Mouse (Mus musculus) common myeloid progenitor, adult 5-6 weeks (primary cell): ENCODE results near the gene Rora. TPM values are rescaled to one million over a fixed set of nuclear protein-coding genes. Genes with fewer than 3 reads are reported as not detected.

Source experiments
- ATAC-seq: replicated peaks from 2 replicates; pipeline ENCODE4 v1.8.0; 2016; ENCODE audit warnings: low read depth, mild to moderate bottlenecking, moderate TSS enrichment, inconsistent platforms; ENCODE audit not compliant: poor library complexity, severe bottlenecking
- total RNA-seq: library from RNA; stranded (forward); fragments of 200-1000, 187-1606 nt; gene quantifications from 2 replicates; pipeline ENCODE4 v1.2.3, GENCODE M21; 2017

Rora gene
- total RNA-seq, 1 experiment from 2014 or later: 1.1 TPM

- peak; percentile 78 for ATAC-seq
Observed at GRCm38 (mm10) chr9:68933159-68933558, 279.6 kb downstream of the Rora start.

GRCm38 (mm10) chr9:68934238-68934637 lies 280.7 kb downstream of the Rora start:
- no peak for ATAC-seq

DNA sequence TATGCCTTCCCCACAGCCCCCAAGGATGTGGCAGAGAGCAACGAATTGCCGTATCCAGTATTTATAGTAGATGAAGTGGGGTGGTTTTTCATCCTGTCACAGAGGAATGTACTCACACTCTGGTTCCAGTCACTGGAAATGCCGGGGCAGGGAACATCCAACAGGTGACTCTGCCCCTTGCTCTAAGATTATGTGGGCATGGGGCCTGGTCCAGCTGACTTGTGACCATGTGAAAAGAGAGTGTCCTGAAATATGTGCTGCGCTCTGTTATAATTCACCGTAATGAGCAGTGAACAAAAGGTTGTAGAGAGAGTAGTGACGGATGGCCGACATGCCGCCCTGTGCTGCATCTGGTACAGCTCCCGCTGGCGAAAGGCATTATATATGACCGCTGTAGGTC lies 282.0 kb downstream of the Rora start:
- ATAC-seq: no peak

- no peak for ATAC-seq
Observed at GRCm38 (mm10) chr9:68941037-68941436, 287.5 kb downstream of the Rora start.

- peak; percentile 83 for ATAC-seq
Observed at GRCm38 (mm10) chr9:68942595-68943011, 289.0 kb downstream of the Rora start.

DNA sequence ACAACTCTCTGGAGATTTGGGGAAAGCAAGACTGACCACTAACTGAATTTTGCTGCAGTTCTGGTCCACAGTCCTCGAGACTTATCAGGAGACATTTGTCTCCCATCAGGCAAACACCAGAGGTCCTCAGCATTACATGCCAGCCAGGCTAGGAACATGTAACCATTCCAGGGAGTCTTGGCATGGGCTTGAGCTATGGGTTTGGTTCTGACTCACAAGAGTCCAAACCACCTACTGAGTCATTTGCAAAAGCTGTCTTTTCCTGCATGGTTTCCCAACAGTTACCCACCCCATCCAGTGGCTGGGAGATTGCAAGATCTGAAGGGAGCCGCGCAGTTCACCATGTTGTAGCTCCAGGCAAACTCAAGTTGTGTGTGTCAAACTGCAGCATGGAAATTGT lies 290.4 kb downstream of the Rora start:
- no peak for ATAC-seq

DNA sequence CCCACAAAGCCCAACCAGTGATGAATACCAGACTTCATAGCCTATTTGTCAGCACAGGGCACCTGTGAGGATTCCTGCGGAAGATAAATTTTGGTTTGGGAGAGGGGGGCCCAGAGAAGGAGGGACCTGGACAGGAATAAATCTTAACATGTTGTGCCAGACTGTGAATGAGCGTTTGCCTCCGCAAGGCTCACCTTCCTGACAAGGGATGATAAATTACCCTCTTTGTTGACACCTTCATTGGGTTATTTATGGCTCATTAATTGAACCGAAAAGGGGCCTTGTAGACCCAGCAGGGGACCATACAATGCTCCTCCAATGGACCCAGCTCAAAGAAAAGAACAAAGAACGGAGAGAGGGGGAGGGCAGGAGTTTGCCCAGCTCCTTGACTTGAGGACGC lies 294.1 kb downstream of the Rora start:
- ATAC-seq: no peak

- ATAC-seq: no peak
Observed at GRCm38 (mm10) chr9:68948141-68948540, 294.6 kb downstream of the Rora start.

DNA sequence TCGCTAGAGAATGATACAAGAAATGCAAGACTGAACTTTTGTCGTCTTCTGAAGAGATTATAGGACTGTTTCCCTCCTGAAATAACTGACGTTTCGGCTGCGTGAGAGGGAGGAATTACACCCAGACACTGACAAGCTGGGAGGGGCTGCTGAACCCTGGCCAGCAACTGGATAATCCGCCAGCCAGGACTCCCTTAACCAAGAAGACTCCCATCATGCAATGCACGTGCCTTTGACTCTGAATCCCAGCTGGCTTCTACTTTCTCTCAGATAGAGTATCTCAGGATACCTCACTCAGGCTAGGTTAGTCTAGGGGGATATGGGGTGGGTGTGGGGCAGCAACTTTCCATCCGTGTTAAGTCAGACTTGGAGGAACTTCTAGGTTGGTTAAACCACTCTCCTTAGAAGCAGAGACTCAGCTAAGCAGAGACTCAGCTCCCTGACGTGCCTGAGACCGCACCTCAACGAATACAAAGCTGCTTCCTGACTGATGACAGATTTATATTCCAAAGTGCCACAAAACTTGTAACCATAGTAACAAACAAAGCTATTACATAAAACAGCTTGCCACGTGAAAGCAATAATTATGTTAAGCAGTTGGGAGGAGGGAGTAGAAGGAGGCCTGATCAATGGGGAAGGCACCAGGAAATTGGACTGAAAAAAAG lies 302.8 kb downstream of the Rora start:
- peak; percentile 92 for ATAC-seq

GRCm38 (mm10) chr9:68956938-68957573 lies 303.5 kb downstream of the Rora start:
- ATAC-seq: peak; percentile 65

DNA sequence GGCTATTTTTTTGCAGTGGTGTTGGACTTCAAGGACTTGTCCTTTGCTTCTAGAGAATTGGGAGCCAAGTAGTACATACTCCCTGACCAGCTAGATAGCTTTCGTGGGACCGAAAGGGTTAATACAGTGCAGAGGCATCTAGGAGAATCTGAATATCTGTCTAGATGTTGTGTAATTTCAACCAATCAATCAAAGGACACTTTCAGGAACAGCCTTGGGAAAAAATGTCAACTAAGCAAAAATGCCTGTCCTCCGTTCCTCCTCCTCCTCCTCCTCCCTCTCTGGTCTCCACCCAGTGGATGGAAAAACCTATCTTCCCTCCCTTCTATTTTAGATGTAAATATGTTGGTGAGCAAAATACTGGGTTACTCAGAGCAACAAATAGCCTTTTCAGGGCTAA lies 304.2 kb downstream of the Rora start:
- no peak for ATAC-seq

GRCm38 (mm10) chr9:68958919-68959318 lies 305.3 kb downstream of the Rora start:
- no peak for ATAC-seq

DNA sequence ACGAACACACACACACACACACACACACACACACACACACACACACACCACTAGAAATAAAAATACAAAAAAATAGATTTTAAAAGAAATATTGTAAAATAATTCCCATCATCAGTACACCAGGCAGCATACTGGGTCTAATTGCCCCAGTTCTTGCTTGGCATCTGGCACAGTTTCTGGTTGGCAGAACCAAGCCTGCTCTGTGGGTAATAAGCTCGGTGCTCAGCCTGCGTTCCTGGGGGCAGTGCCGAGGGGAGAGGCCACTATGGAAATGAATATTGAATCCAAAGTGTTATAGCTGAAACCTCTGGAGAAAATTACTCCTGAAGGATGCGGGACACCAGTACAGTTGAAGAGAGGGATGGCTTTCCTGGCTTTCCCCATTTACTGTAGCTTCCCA lies 310.3 kb downstream of the Rora start:
- ATAC-seq: no peak

DNA sequence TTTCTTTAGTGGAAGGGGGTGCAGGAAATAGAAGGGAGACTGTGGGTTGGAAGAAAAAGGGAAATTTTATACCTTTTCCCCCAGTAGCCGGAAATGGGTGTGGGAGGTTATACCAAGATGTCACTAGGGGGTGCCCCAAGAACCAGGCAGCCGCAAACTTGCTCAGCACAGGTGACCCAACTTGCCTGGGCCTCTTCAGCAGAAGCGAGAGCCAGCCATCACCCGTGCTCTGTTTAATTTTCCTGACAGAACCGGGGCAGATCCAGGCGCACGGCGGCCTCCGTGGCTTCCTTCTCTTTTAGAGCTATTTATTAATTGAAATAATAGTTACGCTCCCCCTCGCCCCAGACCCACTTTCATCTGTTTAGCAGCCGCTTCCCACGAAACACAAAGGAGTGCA lies 313.0 kb downstream of the Rora start:
- no peak for ATAC-seq

GRCm38 (mm10) chr9:68970074-68970473 lies 316.5 kb downstream of the Rora start:
- ATAC-seq: no peak

DNA sequence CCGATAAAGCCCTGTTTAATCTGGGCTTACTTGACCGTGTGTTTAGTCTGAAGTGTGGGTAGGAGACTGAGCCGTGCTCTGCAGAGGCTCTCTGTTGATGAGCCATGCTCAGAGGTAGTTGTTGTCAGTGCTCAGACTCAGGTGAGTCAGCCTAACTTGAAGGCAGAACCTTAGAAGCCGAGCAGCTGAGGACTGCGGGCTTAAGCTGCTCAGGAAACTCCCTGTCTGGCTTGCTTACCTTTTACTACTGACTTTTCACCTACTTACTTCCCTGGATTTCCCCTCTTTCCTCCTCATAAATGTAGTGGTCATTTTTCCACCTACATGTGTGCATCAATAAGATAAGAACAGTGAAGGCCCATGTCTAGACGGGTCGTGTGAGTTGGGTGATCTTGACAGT lies 318.7 kb downstream of the Rora start:
- no peak for ATAC-seq

DNA sequence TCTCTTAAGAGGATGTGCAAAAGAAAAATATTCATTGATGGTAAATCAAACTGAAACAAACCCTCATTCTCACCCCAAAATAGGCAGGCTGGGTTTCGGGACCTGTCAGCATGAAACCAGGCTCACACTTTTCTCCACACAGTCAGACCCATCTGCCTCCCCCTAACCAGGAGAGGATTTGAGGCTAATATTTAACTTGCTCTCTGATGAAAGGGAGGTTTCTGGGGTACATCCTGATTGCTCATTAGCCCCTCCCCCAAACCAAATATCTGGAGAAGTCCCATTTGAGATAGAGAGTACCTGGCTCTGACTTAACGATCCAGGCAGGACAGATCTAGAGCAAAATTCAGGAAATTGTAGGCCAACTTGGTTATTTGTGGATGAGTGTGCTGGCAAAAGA lies 320.9 kb downstream of the Rora start:
- no peak for ATAC-seq

DNA sequence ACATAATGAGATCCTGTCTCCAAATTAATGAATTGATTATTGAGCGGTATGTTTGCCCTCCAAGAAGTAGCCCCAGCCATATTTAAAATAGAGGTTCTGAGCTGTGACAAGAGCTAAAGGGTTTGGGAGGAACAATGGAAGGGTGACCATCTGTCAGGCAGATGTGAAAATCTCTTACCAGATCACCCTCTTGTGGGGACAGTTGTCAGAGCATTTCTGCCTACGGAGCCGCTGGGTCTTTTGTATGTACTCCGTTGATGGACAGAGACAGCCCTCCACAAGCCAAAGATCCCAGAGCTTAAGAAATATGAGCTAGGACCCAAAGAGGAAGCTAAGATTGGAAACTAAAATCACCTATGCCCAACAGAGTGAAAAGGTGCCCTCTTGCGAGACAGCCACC lies 322.6 kb downstream of the Rora start:
- ATAC-seq: no peak

- ATAC-seq: no peak
Observed at GRCm38 (mm10) chr9:68976851-68977250, 323.3 kb downstream of the Rora start.

DNA sequence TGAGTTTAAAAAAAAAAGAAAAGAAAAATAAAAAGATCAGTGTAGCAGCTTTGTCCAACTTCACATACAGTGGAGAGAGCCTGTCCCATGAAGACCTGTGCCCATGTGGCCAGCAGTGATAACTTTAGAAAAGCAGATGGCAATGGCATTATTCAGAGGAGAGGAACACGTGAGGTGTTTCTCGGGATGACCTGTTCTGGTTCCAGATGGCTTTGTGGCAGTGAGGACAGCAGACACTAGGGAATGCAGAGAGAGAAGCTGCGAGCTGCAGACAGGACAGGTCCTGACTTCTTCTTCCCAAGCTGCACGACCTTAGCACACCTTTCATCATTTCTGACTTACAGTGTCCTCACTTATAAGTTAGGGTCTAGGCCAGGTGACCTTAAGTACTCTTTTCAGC lies 325.1 kb downstream of the Rora start:
- no peak for ATAC-seq

GRCm38 (mm10) chr9:68980041-68980440 lies 326.5 kb downstream of the Rora start:
- no peak for ATAC-seq

DNA sequence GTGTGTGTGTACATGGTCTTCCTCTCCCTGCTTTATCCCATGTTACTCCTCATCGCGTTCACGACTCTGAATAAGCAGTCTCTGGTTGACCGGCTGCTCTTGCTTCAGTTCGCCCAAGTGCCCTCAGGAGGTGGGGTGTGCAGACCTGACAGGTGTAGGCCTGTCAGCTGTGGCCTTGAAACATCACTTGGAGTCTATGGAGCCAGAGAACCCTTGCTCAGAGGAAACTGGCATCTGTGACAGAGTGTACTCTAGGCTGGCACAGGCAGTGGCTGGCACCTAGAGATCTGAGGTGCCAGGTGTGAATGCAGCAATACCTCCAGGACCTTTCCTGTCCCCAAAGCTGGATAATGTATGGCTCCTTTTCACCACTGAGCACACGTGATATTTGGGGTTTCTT lies 331.5 kb downstream of the Rora start:
- ATAC-seq: no peak
